Mouse (Mus musculus): ENCODE measurements around the gene Trim23.

GRCm38 (mm10) chr13:104227478-104227877, 48.9 kb downstream of the Trim23 start:
- TF ChIP-seq CTCF (IDR thresholded peaks at IDR 0.05; ENCODE audit: low read depth) (no peak), EP300 (IDR thresholded peaks at IDR 0.05; ENCODE audit: low read depth) (no peak)

All from liver, embryonic 14.5 days (tissue).